In genomic region chr8:81452082-81452481, GRCm38 (mm10) we compare ENCODE assay signal across 8 mouse cellular contexts.
A peak's percentile ranks its signal among the peaks of the same experiment; 100 is the strongest.
DNase-seq lines count a peak whose midpoint lies in the region; ATAC-seq and TF ChIP-seq lines count a peak whose summit lies in the region.
"Had no signal": no experiment of that assay in that cellular context is flagged by ENCODE, and none has a peak within 500 bp of the region (broad histone marks: within the 10 kb centered on the region; RNA-seq: fewer than 3 reads in every experiment).

No protein-coding gene starts in this region.

- H3K27me3 ChIP-seq in embryonic facial prominence, embryonic 11.5 days (ENCODE audit: control insufficient read depth, insufficient read depth, low read length): no peaks in the 10 kb centered on the region
- H3K27me3 ChIP-seq in hindbrain, embryonic 10.5 days (ENCODE audit: insufficient read depth, poor library complexity, severe bottlenecking): no peaks in the 10 kb centered on the region
- H3K27me3 ChIP-seq in midbrain, postnatal 0 days (ENCODE audit: insufficient read depth, low read length): no peaks in the 10 kb centered on the region
- H3K27me3 ChIP-seq: limb, embryonic 15.5 days had no signal

- no peak overlapping the region for H3K27ac ChIP-seq in embryonic facial prominence, embryonic 11.5 days (replicated peaks; ENCODE audit: low read depth, low read length)
- no peak overlapping the region for H3K27ac ChIP-seq in hindbrain, embryonic 10.5 days
- no peak overlapping the region for H3K27ac ChIP-seq in midbrain, postnatal 0 days (ENCODE audit: low read depth, low read length)
- H3K27ac ChIP-seq: limb, embryonic 15.5 days had no signal

- no peak for TF ChIP-seq POLR2A in lung, adult 2 months (IDR thresholded peaks at IDR 0.05; ENCODE audit: borderline replicate concordance, extremely low read depth, low read depth, low read length)

- peak; percentile 4 to 18 for DNase-seq in left cerebral cortex, postnatal 14 days (ENCODE audit: low spot score in 2 of 2)
- DNase-seq in left cerebral cortex, adult 11 months (ENCODE audit: low spot score): no peak
- DNase-seq in embryonic facial prominence, embryonic 11.5 days (ENCODE audit: low spot score): peak; percentile 27
- peak; percentile 24 for DNase-seq in hindbrain, embryonic 10.5 days (ENCODE audit: low spot score)
- DNase-seq in midbrain, postnatal 0 days (ENCODE audit: low spot score): peak; percentile 72
- no peak for DNase-seq in ovary, postnatal 14 days (ENCODE audit: low spot score)
- DNase-seq in lung, adult 2 months: no peak

- intact Hi-C loops in left cerebral cortex, postnatal 14 days (cut with DNase I): no loop called here

- no peak for TF ChIP-seq CTCF in midbrain, postnatal 0 days (IDR thresholded peaks at IDR 0.05)
- TF ChIP-seq CTCF in lung, adult 2 months (IDR thresholded peaks at IDR 0.05; ENCODE audit: insufficient read depth, low read length): no peak

- H3K4me3 ChIP-seq in embryonic facial prominence, embryonic 11.5 days (ENCODE audit: low read depth, low read length): no peak overlapping the region
- H3K4me3 ChIP-seq in hindbrain, embryonic 10.5 days: no peak overlapping the region
- H3K4me3 ChIP-seq in midbrain, postnatal 0 days (ENCODE audit: low read depth, low read length): no peak overlapping the region
- no peak overlapping the region for H3K4me3 ChIP-seq in lung, adult 2 months (replicated peaks; ENCODE audit: extremely low read depth, low read depth, low read length)
- H3K4me3 ChIP-seq: limb, embryonic 15.5 days had no signal

- no peaks in the 10 kb centered on the region for H3K4me1 ChIP-seq in embryonic facial prominence, embryonic 11.5 days (ENCODE audit: control insufficient read depth, insufficient read depth, low read length)
- peaks cover 4% of the 10 kb centered on the region; the same call in 1 of the 2 replicates for H3K4me1 ChIP-seq in hindbrain, embryonic 10.5 days (replicated peaks)
- H3K4me1 ChIP-seq in midbrain, postnatal 0 days (ENCODE audit: insufficient read depth, low read length): no peaks in the 10 kb centered on the region
- no peaks in the 10 kb centered on the region; the same call in 1 of the 2 replicates for H3K4me1 ChIP-seq in lung, adult 2 months (ENCODE audit: control insufficient read depth, insufficient read depth, low read length)
- H3K4me1 ChIP-seq: limb, embryonic 15.5 days had no signal

- H3K36me3 ChIP-seq in embryonic facial prominence, embryonic 11.5 days (replicated peaks; ENCODE audit: control insufficient read depth, insufficient read depth, low read depth, low read length): no peaks in the 10 kb centered on the region
- no peaks in the 10 kb centered on the region for H3K36me3 ChIP-seq in hindbrain, embryonic 10.5 days
- no peaks in the 10 kb centered on the region for H3K36me3 ChIP-seq in midbrain, postnatal 0 days (ENCODE audit: insufficient read depth, low read length)
- H3K36me3 ChIP-seq: limb, embryonic 15.5 days had no signal

- no peaks in the 10 kb centered on the region for H3K9me3 ChIP-seq in embryonic facial prominence, embryonic 11.5 days (replicated peaks; ENCODE audit: control insufficient read depth, low read length)
- H3K9me3 ChIP-seq in hindbrain, embryonic 10.5 days: no peaks in the 10 kb centered on the region
- no peaks in the 10 kb centered on the region for H3K9me3 ChIP-seq in midbrain, postnatal 0 days (ENCODE audit: low read length)
- H3K9me3 ChIP-seq: limb, embryonic 15.5 days had no signal

- no peak for ATAC-seq in embryonic facial prominence, embryonic 11.5 days (replicated peaks; ENCODE audit: insufficient number of reproducible peaks, low FRiP score, low TSS enrichment, low read depth)
- peak; percentile 68; the same call in 1 of the 2 replicates for ATAC-seq in midbrain, postnatal 0 days (ENCODE audit: low FRiP score)

- H3K4me2 ChIP-seq in embryonic facial prominence, embryonic 11.5 days (ENCODE audit: low read depth, low read length): no peak overlapping the region
- H3K4me2 ChIP-seq in midbrain, postnatal 0 days (ENCODE audit: low read depth, low read length, poor library complexity, severe bottlenecking): no peak overlapping the region
- H3K4me2 ChIP-seq: limb, embryonic 15.5 days had no signal

- H3K9ac ChIP-seq in embryonic facial prominence, embryonic 11.5 days (replicated peaks; ENCODE audit: low read length): no peak overlapping the region
- no peak overlapping the region for H3K9ac ChIP-seq in midbrain, postnatal 0 days (replicated peaks; ENCODE audit: low read length, poor library complexity, severe bottlenecking)
- H3K9ac ChIP-seq: limb, embryonic 15.5 days had no signal

- WGBS in embryonic facial prominence, embryonic 11.5 days: 12% methylated on average over 6 of the region's 6 CpGs
- 40% methylated on average over 6 of the region's 6 CpGs for WGBS in hindbrain, embryonic 10.5 days
- 22% methylated on average over 6 of the region's 6 CpGs for WGBS in midbrain, postnatal 0 days
- WGBS in lung, adult 2 months: 37% methylated on average over 6 of the region's 6 CpGs

Comparison
In these comparisons a context has a peak if more than half of its experiments do, and no peak if none do; other contexts are left out.
1. DNase-seq: peak in left cerebral cortex, postnatal 14 days (2 of 2), embryonic facial prominence, embryonic 11.5 days (single experiment), hindbrain, embryonic 10.5 days (single experiment) and midbrain, postnatal 0 days (single experiment); none in left cerebral cortex, adult 11 months (single experiment), ovary, postnatal 14 days (single experiment) and lung, adult 2 months (single experiment).